Mouse (Mus musculus) MEL (cell line): ENCODE data around the gene Cope.
A peak's percentile ranks its signal among the peaks of the same experiment; 100 is the strongest.

ENCODE experiments used
- CTCF ChIP-seq, 3 experiments: IDR thresholded peaks in 2 of 3; conservative IDR thresholded peaks in 1 of 3; 2 replicates each; pipeline ENCODE4 v1.5.1; 2011 to 2012; ENCODE audit warnings: low read length in 3 of 3, low read depth in 2 of 3, mild to moderate bottlenecking in 2 of 3, improper control_type of control experiment in 1 of 3, inconsistent platforms in 1 of 3, mixed read lengths in 1 of 3, moderate library complexity in 1 of 3; ENCODE audit not compliant: control insufficient read depth in 1 of 3, insufficient read depth in 1 of 3, poor library complexity in 1 of 3, severe bottlenecking in 1 of 3
- EP300 ChIP-seq, 2 experiments: IDR thresholded peaks; 2 replicates each; pipeline ENCODE4 v1.6.1; 2011; ENCODE audit warnings: improper control_type of control experiment in 2 of 2, low read length in 2 of 2, low read depth in 1 of 2, mild to moderate bottlenecking in 1 of 2
- KAT2A ChIP-seq: conservative IDR thresholded peaks from 2 replicates; pipeline ENCODE4 v1.6.1; 2012; ENCODE audit warnings: low read depth, low read length, improper control_type of control experiment, inconsistent platforms
- MAX ChIP-seq: IDR thresholded peaks from 2 replicates; pipeline ENCODE4 v1.6.1; 2011; ENCODE audit warnings: low read length, improper control_type of control experiment
- MEF2A ChIP-seq: IDR thresholded peaks from 2 replicates; pipeline ENCODE4 v1.6.1; 2014; ENCODE audit warnings: low read depth, mild to moderate bottlenecking, inconsistent platforms, low read length, improper control_type of control experiment; ENCODE audit not compliant: poor library complexity, insufficient replicate concordance, severe bottlenecking; ENCODE audit errors: extremely low read depth
- MYB ChIP-seq: IDR thresholded peaks from 2 replicates; pipeline ENCODE4 v1.6.1; 2011; ENCODE audit warnings: mild to moderate bottlenecking, low read depth, low read length, improper control_type of control experiment
- NELFE ChIP-seq: IDR thresholded peaks from 2 replicates; pipeline ENCODE4 v1.6.1; 2011; ENCODE audit warnings: low read depth, low read length, improper control_type of control experiment
- POLR2A ChIP-seq, 2 experiments: IDR thresholded peaks; 2 replicates each; pipeline ENCODE4 v1.6.1; 2011 to 2012; ENCODE audit warnings: low read length in 2 of 2, mild to moderate bottlenecking in 2 of 2, control low read depth in 1 of 2, improper control_type of control experiment in 1 of 2, low read depth in 1 of 2, moderate library complexity in 1 of 2; ENCODE audit not compliant: control insufficient read depth in 1 of 2, insufficient read depth in 1 of 2, poor library complexity in 1 of 2
- RCOR1 ChIP-seq: IDR thresholded peaks from 2 replicates; pipeline ENCODE4 v1.6.1; 2012; ENCODE audit warnings: low read depth, mild to moderate bottlenecking, inconsistent platforms, low read length, improper control_type of control experiment
- USF1 ChIP-seq: IDR thresholded peaks from 2 replicates; pipeline ENCODE4 v1.6.1; 2014; ENCODE audit warnings: low read depth, mild to moderate bottlenecking, inconsistent platforms, low read length, improper control_type of control experiment, moderate library complexity

- TF ChIP-seq CTCF (IDR thresholded peaks at IDR 0.05 in 2 of 3, conservative IDR thresholded peaks at IDR 0.05 in 1 of 3; ENCODE audit: control insufficient read depth in 1 of 3, insufficient read depth in 1 of 3, low read depth in 2 of 3, low read length in 3 of 3, poor library complexity in 1 of 3, severe bottlenecking in 1 of 3) (no peak), MEF2A (no peak), EP300 (IDR thresholded peaks at IDR 0.05; ENCODE audit: low read depth in 1 of 2, low read length in 2 of 2) (no peak), POLR2A (IDR thresholded peaks at IDR 0.05; ENCODE audit: control insufficient read depth in 1 of 2, insufficient read depth in 1 of 2, low read depth in 1 of 2, low read length in 2 of 2, poor library complexity in 1 of 2) (peak; percentile 65 to 84), USF1 (no peak), RCOR1 (no peak), MYB (peak; percentile 81), KAT2A (peak; percentile 88), NELFE (peak; percentile 75), MAX (peak; percentile 82)
Measured at GRCm38 (mm10) chr8:70302358-70302890, at the start of gene Cope, which contains the start of gene Ddx49.
